Mouse (Mus musculus) heart, postnatal 4 days (tissue): ENCODE measurements around the gene Ctbs. TPM values are rescaled to one million over a fixed set of nuclear protein-coding genes. Genes with fewer than 3 reads are reported as not detected.
A peak's percentile ranks its signal among the peaks of the same experiment; 100 is the strongest.

Experiments
- DNase-seq: peaks from one replicate; pipeline ENCODE4 v3.0.0; 2021
- total RNA-seq, 2 experiments: library from RNA; stranded (reverse); gene quantifications; 2 replicates each; pipeline ENCODE4 v1.2.3; 2021

The Ctbs gene
- total RNA-seq, 2 experiments from 2014 or later = 5.5 to 5.7 TPM

DNA sequence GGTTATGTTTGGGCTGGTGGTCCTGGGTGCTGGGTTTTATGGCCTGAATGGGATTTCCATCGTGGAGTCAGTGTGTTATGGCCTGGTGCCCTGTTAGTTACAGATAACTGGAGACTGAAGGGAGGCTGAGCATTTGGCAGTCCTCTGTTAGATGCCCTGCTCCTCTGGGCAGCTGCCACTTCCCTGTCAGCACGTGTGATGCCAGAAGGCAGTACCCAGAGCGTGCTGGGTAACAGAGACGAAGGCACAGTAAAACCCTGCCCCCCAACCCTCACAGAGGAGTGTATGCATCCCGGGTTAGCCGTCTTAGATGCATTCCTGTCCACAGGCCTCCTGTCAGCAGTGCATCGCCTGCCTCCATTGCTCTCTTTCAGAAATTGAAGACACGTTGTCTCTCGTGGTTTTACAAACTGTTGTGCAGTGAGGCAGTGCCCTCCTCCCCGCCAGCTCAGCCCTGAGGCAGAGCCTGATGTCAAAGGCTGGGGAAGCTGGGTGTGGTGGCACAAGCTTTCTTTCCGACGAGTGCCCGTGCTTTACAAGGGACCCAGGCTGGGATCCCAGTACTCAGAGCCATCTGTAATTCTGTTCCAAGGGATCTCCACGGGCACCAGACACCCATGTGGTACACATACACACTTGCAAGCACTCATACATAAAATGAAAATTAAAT is 15.8 kb upstream of the Ctbs start:
- DNase-seq = peak; percentile 52

DNA sequence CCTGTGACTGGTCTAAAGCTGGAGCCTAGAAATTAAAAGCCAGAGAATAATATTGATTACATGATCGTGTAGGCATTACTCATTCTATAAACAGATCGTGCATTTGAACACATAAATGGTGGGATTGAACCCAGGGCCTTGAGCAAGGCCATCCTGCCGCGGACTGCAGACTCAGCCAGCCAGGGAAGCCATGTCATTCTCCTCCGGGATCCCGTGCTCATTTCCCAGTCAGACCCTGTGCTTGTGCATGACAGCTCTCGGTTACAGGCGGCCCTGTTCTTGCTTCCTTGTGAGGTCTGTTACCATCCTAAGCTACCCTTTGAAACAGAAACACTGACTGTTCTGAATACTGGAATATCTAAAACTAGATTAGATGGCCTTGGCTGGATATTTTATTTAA is 14.9 kb upstream of the Ctbs start:
- DNase-seq = no peak

DNA sequence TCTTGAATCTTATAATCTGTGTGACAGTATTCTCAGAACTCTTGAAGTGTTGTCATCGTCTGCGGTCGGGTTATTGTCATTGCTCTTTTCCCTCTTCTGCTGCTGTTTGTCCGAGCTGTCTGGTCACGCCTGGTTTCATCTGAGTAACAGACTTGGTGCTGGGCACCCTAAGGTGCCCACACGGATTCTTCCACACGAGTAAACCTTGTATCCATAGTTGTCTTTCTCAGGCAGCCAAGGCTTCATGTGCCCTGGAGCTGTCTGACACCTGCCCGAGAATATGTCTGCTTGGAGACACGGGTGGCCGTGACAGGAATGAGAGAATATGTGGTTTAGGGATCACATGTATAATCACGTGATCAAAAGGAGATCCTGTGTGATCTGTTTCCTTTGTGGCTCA is 14.1 kb upstream of the Ctbs start:
- no peak for DNase-seq

DNA sequence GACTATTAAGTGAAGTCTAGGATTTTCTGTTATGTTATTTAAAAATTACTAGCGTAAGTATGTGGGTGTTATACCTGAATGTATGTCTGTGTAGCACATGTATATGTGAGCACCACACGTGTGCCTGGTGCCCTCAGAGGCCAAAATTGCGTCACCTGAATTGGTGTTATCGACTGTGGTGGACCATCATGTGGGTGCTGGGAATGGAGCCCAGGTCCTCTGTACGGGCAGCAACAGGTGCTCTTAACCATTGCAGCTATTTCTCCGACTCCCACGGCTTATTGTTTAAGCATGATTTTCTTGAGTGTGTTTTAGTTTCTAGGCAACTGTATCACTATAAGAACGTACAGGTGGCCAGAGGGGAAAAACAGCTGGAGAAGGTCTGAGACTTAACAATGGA is 13.5 kb upstream of the Ctbs start:
- no peak for DNase-seq

DNA sequence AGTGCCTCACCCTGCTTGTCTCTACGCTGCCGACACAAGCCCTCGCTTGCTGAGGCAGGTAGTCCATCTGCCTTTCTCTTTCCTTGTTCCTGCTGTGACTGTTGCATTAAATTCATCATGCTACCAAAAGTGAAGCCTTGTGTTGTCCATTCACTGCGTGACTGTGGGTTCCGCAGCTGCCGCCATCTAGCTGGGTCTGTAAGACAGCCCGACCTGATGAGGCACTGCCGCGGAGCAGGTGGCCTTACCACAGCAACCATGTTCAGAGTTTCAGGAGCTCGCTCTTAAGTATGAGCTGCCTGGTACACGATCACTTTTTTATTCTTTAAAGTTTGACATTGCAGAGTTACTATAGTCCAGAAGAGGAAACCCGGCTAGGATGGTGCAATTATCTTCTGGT is 9.6 kb upstream of the Ctbs start:
- no peak for DNase-seq

DNA sequence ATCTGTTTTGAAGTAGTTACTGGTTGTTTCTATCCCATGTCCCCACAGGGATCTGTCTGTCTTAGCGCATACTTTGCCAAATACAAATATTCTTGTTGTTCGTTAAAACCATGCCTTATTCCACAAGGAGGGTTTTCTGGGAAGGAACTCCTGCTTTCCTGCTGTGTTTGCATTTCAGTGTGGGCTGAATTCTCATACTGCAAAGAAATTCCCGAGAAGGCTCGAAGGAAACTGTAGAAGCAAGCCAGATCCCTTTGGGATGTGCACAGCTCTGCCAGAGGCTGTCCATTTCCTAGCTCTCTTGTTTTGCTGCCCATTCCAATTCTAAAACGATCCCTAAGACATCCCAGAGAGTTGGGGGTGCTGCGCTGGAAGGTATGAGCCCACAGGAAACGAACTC is 9.2 kb upstream of the Ctbs start:
- DNase-seq = no peak

DNA sequence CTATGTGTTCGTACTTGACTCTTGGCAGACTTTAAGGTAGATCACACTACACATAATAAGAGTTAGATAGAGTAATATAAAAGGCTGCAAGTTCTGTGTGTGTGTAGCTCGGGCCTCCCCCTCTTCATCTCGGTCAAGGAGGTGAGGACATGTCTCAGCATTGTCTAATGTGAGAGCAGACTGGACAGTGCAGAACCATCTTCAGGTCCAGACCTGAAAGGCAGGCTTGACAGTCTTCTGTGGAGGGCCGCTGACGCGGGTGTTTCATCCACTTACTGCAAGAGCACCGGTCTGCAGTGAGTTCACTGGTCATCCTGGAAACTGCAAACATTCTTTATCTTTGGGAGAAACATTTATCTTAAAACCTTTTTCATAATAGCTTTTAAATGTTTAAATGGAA is 7.1 kb upstream of the Ctbs start:
- DNase-seq = no peak

DNA sequence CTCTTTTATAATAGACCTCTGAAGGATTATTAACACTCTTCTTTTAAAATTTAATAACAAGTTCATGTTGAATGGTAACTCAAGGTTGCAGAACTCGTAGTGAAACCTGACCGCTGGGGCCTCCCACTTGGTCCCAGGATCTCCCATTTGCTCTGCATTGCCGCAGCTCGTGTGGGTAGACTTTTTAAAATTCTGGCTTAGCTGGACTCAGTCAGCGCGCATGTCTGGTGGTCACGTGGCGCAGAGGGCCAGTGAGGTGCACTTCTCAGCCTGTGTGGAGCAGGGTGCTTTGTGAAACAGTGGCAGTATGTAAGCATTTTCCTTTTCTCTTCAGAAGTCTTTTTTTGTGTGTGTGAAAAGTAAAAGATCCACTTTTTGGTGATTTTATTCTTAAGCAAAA is 6.7 kb upstream of the Ctbs start:
- no peak for DNase-seq

DNA sequence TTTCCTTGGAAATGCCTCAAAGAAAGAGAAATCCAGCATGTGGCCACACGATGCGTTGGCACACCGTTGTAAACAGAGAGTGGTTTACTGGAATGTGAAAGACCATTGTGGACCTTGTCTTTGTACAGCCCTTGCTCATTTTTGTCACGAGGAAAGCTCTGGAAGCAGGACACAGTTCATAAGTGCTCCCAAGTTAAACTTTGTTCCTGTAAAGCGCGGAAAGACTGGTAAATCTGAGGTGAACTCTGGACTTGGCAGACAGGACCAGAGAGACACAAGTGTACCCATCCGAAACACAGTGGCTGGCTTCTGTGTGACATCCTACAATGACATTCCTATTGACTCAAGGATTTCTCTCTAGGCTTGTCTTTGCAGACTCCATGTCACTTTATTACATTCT is 6.2 kb upstream of the Ctbs start:
- no peak for DNase-seq

DNA sequence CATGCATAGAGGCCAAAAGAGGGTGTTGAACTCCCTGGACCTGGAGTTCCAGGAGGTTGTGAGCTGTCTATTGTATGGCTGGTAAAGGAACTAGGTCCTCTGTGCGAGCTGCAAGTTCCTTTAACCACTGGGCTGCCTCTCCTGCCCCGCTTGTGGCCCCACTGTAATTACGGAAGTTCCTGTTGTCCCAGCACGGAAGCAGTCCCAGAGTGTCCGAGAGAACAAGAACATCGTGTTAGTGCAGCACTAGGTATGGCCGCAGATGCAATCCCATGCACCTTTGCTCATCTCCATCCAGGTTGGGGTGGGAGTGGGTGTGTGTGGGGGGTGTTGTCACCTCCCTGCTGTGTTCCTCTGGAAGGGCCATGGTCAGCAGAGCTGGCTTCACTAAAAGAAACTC is 4.7 kb upstream of the Ctbs start:
- no peak for DNase-seq

DNA sequence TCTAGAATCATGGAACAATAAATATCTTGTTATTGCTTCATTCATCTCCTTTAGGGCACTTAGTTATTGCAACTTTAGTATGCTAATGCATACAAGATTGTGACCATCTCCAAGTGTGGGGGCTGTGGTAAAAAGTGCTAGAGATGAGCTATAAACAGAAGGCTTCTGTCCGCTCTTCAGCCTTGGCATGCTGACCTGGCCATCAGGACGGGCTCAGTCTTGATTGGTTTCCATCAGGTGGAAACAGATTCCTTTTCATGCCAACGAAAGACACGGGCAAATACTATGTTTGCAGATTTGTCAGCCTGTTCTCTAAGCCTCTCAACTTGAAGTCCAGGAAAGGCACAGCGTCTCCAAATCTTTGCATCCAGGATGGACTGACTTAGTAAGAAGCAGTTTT is 2.4 kb upstream of the Ctbs start:
- DNase-seq = no peak

DNA sequence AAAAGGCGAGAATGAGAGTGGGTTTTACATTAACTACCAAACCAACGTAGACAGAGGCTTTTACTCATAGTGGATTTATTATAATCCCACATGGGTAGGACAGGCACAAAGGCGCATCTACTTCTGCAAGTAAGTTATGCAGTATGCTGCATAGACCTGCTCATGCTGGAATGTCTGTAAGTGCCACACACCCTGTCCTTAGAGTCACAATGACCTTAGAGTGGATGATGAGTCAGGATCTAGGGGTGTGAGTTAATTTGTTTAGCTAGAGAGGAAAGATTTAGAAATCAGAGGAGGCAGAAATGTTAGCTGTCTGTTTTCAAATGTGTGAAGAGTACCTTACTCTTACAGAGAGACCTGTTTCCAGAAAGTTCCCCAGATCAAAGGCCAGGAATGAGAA is 2.0 kb upstream of the Ctbs start:
- DNase-seq = no peak

DNA sequence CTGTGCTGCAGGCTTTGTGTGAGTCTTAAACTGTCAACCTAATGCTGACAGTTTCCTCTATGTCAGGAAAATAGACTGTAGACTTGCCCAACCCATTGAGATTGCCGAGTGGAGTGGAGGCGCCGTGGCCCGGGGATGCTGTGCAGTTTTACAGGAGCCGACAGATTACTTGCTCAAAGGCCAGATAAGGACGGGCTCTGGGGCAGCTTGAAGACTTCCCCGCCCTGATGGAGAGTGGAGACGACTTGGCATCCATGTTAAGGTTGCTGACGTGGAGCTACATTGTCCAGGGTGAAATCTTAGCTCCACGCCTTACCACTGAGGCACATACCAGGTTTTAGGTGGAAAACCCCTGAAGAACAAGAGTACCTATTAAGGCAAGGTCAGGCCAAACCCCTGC is 1.2 kb upstream of the Ctbs start:
- no peak for DNase-seq

DNA sequence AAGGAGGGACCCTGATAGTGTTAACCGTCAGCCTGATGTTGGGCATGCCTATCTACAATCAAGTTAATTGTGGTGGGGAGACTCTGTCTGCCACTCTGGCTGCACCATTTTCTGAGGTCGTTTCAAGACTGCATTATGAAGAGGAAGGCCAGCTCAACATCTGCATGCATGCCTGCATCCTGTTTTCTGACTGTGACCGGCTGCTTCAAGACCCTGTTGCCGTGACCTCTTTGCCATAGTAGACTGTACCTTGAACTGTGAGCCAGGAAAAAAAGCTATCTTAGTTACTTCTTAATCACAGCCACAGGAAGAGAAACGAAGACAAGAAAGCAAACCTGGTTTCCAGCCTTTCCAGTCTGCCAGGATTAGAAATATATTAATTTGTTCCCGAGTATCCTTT is 626 bp upstream of the Ctbs start:
- no peak for DNase-seq

DNA sequence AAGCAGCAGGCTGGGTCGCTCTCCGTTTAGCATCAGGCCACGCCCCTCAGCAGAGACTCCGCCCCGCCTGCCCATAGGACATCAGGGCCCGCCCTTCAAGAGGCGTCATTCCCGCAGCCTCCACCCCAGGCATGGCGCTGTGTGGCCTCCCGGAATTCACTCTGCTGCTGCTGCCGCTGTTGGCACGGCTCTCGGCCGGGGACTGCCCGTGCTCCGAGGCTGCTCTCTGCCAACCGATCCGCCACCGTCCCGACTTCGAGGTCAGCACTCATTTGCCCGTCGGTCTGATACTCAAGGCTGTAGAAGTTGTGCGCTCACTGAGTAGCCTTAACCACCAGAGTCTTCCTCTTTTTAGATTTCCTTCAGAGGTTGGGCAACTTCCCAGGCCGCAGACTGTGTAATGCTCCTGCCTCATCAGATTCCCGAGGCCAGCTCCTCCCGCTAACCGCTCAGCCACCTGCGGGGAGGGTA is 811 bp downstream of the Ctbs start:
- DNase-seq = peak; percentile 95

DNA sequence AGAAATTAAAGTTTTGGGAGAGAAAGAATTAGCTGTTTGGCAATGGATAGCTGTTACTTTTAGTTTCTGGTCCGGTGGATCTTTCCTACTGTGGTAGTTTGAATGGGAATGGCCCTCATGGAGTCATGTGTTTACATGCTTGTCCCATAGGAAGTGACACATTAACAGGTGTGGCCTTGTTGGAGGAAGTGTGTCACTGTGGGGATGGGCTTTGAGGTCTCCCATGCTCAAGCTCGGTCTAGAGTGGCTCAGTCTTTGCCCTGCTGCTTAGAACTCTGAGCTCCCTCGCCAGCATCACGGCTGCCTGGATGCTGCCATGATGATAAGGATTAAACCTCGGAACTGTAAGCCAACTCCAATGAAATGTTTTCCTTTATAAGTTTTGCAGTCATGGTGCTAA is 1.8 kb downstream of the Ctbs start:
- no peak for DNase-seq

DNA sequence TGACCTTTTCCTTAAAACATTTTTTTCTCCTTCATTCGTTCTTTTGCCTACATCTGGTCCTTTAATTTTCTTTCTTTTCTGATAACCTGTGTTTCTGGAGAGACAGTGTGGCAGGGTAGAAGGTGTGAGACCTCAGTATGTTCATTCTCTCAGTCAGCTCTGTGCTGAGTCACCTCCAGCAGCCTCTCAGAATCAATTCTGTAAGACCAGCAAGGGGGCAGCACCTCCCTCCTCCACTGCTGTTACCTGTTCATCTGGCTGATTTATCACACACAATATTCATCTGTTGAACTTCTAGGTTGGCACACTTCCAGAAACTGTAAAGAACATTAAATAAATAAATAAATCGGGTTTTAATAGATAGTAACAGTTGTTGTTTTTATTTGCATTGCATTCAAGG is 13.3 kb downstream of the Ctbs start:
- DNase-seq = no peak

DNA sequence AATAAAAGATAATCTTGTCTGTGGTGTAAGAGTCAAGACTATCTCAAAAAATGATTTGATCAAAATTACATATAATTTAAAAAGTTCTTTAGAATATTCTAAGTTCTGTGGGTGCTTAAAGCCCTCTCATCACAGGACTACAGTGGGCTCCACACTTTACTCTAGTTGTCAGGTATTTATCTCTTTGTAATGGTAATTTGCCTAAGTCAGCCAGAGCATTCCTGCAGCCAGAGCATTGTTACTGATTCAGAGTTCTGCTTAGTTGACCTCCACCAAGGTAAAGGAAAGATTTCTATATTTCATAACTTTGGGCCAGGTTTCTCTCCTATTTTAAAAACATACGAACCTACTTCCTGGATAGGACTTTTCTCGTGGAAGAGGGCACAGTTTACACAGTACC is 19.6 kb downstream of the Ctbs start:
- DNase-seq = no peak

DNA sequence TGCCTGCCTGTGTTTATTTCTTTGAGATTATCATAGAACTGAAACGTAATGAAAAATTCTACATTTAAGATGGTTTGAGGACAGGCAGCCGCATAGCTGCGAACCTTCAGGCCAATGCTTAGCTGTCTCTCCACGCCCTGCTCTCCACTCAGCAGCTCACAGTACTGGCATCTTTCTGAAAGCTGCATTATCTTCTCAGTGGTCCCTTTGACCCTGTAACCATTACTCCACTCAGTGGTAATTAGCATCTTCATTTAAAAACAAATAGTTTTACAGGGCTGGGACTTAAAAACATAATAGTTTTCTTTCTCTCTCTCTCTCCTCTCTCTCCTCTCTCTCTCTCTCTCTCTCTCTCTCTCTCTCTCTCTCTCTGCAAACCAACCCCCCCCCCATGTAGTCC is 23.1 kb downstream of the Ctbs start:
- DNase-seq = no peak

DNA sequence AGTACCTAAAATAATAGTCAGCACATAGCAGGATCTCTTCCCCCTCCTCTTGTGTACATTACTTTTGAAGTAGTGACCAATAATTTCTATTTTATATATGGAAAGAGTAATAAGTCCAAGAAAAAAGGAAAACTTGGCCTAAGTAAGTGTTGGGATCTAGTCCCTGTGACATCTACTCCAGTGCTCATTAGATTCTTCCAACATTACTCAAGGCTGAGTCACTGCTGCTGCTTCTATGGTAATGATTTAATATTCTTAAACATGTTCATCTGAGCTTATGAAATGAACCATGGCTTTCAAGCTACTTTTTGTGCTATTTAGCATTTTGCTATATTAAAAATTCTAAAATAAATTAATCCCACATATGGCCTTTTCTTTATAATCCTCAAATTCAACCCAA is 24.1 kb downstream of the Ctbs start:
- no peak for DNase-seq

DNA sequence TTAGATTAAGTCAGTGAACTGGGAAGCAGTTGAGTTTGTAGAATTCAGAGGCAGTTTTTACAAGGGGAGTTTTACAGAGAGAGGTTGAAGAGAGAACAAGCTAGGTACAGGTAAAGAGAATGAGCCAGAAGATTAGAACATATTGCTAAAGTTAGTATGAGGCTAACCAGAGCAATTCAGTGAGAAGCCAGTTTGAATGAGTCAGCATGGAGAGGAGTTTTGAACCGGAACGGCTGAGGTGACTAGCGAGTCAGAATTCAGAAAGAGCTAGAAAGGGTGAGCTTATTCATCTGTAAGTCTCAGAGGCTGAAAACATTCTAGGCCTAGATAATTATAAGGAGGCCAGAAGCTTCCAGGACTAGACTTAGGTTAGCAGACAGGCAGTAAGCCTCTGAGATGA is 24.8 kb downstream of the Ctbs start:
- DNase-seq = no peak

DNA sequence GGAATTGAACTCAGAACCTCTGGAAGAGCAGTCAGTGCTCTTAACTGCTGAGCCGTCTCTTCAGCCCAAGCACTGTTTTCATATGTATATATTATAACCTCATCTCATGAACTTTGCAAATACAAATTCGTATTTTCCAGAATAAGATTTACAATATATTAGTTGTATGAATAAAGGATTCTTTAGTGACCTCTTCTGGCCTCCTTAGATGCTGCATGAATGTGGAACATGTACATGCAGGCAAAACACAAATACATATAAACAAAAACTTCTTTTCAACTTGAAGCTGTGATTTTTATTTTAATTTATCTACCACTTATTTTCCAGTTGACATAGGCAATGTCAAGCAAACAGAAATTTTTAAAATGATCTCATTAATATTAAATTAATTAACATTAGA is 32.4 kb downstream of the Ctbs start:
- no peak for DNase-seq

DNA sequence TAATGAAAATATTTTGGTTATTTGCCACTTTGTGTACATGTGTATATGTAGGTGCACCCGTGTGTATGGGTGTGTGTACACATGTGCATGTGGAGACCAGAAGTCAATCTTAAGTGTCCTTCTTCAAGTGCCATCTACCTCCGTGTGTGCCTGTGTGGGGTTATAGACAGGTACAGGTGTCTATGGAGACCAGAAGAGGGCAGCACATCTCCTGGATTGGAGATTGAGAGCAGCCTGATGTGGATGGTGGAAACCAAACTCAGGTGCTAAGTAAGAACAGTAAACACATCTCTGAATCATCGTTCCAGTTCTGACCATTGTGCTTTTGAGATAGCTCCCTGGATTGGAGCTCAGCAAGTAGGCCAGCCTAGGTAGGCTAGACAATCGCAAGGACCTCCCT is 36.9 kb downstream of the Ctbs start:
- DNase-seq = no peak

DNA sequence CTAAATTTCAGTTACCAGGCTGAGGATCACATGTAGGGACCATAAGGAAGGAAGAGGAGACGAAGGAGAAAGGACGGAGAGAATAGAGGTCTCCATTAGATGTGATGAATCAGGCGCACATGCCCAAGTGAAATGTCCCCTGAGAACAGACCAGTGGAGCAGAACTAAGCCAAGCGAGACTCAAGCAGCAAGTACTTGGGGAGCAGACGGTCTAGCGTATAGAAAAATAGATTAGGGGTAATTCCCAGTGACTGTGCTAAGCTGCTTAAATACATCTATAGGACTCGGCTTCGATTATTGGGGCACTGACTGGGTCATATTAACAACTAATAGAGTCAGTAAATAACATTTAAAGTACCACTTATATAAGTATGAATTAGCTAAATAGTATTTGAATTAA is 45.3 kb downstream of the Ctbs start:
- DNase-seq = no peak

DNA sequence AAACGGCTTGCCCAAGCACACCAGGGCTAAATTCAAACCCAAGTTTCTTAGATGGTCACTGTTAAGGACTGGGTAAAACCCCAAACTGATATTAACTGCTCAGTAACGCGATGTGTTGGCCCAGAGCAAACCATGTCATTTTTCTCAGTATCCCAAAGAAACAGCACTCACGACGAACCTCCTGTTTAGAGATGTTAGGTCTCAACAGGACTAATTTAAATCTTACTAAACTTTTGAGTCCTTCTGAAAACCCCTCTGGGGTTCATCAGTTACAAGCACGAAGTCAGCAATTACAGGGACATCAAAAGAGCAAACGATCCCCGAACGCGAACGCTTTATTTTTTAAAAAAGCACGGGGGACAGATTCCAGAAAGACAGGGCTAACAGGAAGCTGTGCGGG is 49.4 kb downstream of the Ctbs start:
- DNase-seq = no peak
